ENCODE assay signal across 26 mouse cellular contexts in genomic region chr13:49027057-49027456, GRCm38 (mm10).
"Had no signal": no experiment of that assay in that cellular context is flagged by ENCODE, and none has a peak within 500 bp of the region (broad histone marks: within the 10 kb centered on the region; RNA-seq: fewer than 3 reads in every experiment).

No protein-coding gene starts in this region.

- H3K36me3 ChIP-seq: heart, embryonic 13.5 days; heart, embryonic 15.5 days; hindbrain, embryonic 12.5 days; limb, embryonic 13.5 days; limb, embryonic 15.5 days; liver, embryonic 13.5 days had no signal

- H3K27ac ChIP-seq: heart, adult 2 months; heart, embryonic 13.5 days; heart, embryonic 15.5 days; hindbrain, embryonic 12.5 days; hindbrain, embryonic 14.5 days; layer of hippocampus, adult 2 months; left cerebral cortex, adult 2 months; limb, embryonic 13.5 days; limb, embryonic 15.5 days; liver, embryonic 13.5 days had no signal

- DNase-seq: gastrocnemius, postnatal 14 days; gastrocnemius, postnatal 36 days; heart, adult 11 months; heart, adult 2 months; heart, postnatal 14 days; heart, postnatal 36 days; kidney, adult 11 months; kidney, adult 2 months; kidney, adult 9 months; kidney, postnatal 10 days; kidney, postnatal 25 days; kidney, postnatal 4 days; left cerebral cortex, postnatal 4 days; liver, embryonic 13.5 days had no signal

- H3K9ac ChIP-seq: heart, embryonic 13.5 days; heart, embryonic 15.5 days; hindbrain, embryonic 12.5 days; hindbrain, embryonic 14.5 days; limb, embryonic 13.5 days; limb, embryonic 15.5 days; liver, embryonic 13.5 days had no signal

- ATAC-seq: hindbrain, embryonic 16.5 days; inflammation-experienced regulatory T-cells, adult 6 months had no signal

- H3K4me2 ChIP-seq: heart, embryonic 11.5 days; heart, embryonic 13.5 days; heart, embryonic 15.5 days; hindbrain, embryonic 12.5 days; hindbrain, embryonic 14.5 days; limb, embryonic 13.5 days; limb, embryonic 15.5 days; liver, embryonic 11.5 days; liver, embryonic 13.5 days had no signal

- H3K4me3 ChIP-seq: heart, adult 2 months; heart, embryonic 13.5 days; heart, embryonic 15.5 days; hindbrain, embryonic 12.5 days; layer of hippocampus, adult 2 months; left cerebral cortex, adult 2 months; limb, embryonic 13.5 days; limb, embryonic 15.5 days; liver, embryonic 13.5 days had no signal

- H3K27me3 ChIP-seq: heart, embryonic 15.5 days; hindbrain, embryonic 12.5 days; limb, embryonic 13.5 days; limb, embryonic 15.5 days; liver, embryonic 13.5 days had no signal

- H3K9me3 ChIP-seq: heart, embryonic 15.5 days; limb, embryonic 13.5 days; limb, embryonic 15.5 days; liver, embryonic 13.5 days had no signal
